Mouse (Mus musculus) monocyte, adult 5-6 weeks (primary cell): Measurements from ENCODE around the gene Gm28171. TPM values are rescaled to one million over a fixed set of nuclear protein-coding genes. Genes with fewer than 3 reads are reported as not detected.
"Not testable (repeated sequence)": the region's sequence is repeated elsewhere in the genome, so short reads cannot be mapped to it uniquely, and the experiment has no call there.

ENCODE experiments used
- ATAC-seq: fragments of 153-309, 156-312 bp; replicated peaks from 2 replicates; pipeline ENCODE4 v1.8.0; 2017; ENCODE audit warnings: mild to moderate bottlenecking; ENCODE audit not compliant: low TSS enrichment, insufficient number of reproducible peaks, severe bottlenecking, poor library complexity, low FRiP score
- total RNA-seq: library from RNA; stranded (forward); fragments of 200-1000, 200-491, 200-594 nt; gene quantifications from 3 replicates; pipeline ENCODE4 v1.2.3, GENCODE M21; 2017

Gm28171 gene
- total RNA-seq: not detected in 3 replicates

DNA sequence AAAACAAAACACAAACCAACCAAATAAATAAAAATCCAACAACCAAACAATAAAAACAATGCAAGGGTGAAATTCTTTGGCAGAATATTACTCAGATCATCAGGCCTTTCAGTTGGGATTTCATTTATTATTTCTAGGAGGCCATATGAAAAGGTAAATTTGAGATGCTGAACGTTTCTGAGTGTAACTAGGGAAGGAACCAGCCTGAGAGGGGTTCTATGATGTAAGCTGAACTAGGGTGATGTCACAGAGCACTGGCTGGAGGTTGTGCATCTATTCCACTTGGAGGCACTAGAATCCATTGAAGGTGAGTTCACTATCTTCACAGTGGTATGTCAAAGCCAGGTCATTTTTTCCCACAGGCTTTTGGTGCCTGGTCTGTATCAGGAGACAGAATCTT, at the start of gene Gm28171:
Gene Gm28171, plus strand, starts transcription at position 301 of the 400 bp plus-strand sequence.
- not testable (repeated sequence) for ATAC-seq

Other genes starting within 250 kb of the Gm28171 start
- gene Gm21854, start 136.4 kb upstream of the Gm28171 start, total RNA-seq: not detected in 3 replicates
- gene Gm20914, start 67.4 kb upstream of the Gm28171 start, total RNA-seq: not detected in 3 replicates
- gene Gm21778, start 149.1 kb downstream of the Gm28171 start, total RNA-seq: not detected in 3 replicates